Mouse (Mus musculus): ENCODE results near the gene Map7.

Gene Map7

DNA sequence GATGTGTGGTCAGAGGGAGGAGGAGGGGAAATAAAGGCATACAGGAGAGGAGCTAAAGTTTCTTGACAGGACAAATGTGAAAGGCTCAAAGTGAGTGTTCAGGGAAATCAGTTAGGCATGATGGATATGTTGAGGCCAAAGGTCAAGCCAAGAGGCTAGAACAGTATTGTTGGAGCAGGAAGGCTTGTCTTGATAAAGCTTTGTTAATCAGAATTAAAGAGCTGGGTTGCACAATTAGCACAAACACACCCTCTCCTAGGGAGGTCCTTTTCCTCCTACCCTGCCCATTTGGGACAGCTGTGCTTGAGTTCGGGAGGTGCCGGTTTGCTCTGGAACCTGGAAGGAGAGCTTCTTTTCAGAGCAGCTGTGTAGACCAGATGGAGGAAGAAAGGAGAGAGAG lies 5.2 kb downstream of the Map7 start:
- no peak for DNase-seq

DNA sequence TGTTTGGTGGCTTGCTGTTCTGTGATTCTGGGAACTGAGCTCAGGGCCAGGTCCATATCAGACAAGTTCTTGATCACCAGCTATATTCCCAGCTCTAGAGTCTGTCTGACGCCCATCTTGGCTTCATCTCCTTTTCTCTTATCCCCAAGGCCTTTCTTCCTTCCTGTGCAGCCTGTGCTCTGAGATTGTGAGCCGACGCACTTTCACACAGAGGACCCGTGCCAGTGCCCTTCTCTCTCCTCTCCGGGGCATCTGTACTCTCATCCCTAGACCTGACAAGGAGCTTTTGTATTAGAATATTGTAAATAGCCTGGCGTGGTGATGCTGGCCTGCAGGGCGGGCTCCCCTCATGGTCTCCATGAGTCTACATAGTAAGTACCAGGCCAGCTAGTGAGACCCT lies 7.1 kb downstream of the Map7 start:
- DNase-seq: no peak

DNA sequence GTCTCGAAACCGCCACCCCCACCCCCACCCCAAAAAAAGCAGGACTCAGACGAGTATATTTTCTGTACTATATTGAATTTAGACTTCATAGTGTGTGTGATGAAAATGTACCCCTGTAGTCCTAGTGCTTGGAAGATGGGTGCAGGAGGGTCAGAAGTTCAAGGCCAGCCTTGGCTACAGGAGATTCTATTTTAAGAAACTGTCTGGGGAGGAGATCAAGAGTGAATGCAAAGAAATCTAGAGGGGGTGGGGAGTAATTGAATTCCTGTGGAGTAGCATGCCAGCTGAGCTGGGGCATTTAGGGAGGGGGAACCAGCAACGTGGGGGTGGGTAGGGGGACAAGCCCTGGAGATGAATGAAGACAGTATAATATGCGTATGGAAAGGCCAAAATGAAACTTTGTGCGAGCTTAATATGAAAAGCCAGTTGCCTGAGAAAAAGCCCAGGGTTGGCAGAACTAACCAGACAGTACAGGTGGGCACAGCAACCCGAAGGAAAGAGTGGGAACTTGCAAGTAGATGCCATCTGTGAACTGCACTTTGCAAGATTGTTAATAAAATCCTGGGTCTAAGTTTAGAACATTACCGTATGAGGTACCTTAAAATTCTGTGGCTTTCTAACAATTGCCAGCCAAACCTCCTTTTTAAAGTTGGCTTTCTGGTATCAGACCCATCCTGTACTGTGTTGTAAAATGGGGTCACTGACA lies 8.9 kb downstream of the Map7 start:
- DNase-seq: no peak

DNA sequence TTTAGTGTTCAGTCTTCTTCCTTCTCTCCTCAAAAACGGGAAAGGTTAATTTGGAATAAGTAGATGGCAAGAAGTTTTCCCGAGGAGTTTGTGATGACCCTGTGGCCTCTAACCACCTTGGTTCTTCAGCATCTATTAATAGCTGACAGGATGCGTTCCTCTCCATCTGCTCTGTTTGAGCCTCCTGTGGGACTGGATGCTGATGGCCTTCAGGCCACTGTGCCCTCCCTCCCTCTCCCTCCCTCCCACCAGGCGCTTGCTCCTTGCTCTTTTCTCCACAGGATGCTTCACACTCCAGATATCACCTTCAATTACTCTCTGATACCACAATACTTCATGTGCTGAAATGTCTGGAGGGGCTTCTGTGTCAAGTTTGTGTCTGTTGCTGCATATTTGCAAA lies 10.5 kb downstream of the Map7 start:
- DNase-seq: no peak

DNA sequence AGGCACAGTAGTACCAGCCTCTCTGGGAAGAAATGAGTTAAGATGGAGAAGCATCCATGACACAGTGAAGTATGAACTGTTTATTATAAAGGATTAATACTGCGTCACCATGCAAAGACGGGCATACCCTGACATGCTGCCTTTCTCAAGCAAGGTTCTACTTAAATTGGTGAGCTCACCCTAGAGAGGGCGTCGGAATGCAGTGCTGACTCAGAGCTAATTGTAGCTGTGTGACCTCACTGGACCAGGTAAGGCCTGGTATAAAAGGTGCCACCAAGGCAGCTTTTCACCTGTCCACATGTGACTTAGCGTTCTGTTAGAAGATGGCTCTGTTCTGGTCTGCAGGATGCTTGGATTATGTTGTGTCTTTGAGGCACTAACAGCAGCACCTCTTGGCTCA lies 11.0 kb downstream of the Map7 start:
- no peak for DNase-seq

DNA sequence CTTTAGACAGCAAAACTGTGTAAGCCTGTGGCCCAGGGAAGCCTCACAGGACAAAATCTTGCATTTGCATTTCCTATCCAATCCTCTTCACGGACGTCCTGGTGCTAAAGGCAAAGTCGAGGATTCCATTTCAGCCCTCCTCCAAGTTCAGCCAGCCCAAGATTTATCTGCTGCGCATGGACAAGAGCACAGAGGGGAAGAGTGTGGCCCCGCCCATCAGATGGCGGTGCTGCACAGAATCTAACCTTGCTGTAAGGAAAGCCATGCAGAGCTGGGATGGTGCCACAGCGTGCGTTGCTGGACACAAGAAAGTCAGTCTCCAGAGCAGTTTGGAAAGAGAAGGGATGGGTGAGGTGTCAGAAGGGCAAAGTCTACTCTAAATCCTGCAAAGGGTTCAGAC lies 12.6 kb downstream of the Map7 start:
- no peak for DNase-seq

DNA sequence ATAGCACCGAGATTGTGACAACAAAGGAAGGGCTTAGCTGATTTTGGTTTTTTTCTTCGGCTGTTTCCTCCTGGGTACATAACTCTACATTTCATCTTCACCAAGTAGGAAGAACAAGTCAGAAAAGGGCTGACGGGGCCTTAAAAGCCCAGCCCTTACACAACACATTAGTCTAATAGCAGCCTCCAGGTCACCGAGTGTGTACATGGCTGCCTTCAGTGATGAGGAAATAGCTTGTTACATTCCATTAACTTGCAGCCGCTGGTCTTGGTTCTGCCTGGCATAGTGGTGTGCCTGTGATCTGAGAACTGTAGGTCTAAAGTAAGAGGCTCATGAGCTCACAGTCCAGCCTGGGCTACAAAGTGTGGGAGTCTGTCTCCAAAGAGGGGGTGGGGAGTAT lies 16.5 kb downstream of the Map7 start:
- no peak for DNase-seq

DNA sequence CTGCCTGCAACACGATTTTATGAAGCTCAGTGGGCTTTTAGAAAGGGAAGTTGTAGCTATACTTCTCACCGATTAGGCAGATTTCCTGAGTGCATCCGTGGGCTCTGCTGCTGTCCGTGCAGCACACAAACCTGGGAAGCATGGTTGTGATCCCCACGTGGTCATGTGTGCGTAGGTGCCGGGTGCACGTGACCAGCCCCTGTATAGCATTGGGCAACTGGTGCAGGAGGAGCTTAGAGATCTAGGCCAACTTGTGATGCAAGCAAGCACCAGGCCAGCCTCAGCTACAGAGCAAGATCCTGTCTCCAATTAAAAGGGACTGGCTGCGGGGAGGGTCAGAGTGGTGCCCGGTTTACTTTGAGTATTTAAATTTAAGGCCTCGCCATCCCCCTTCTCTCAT lies 18.5 kb downstream of the Map7 start:
- no peak for DNase-seq

DNA sequence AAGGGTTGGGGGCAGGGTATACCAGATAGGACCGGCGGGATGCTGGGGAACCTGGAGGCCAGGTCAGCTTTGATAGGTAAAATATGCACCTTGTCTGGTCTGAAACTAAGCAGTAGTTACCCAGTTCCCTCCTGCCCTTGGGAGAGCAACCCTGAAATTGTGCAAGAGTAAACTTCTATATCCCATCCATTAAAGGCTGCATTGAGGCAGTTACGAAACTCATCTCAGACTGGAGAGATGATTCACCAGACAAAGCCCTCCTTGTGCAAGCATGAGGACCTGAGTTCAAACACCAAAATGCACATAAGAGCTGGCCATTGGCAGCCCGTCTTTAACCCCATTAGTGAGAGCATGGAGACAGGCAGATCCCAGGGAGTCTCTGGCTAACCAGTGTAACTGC lies 19.2 kb downstream of the Map7 start:
- no peak for DNase-seq

DNA sequence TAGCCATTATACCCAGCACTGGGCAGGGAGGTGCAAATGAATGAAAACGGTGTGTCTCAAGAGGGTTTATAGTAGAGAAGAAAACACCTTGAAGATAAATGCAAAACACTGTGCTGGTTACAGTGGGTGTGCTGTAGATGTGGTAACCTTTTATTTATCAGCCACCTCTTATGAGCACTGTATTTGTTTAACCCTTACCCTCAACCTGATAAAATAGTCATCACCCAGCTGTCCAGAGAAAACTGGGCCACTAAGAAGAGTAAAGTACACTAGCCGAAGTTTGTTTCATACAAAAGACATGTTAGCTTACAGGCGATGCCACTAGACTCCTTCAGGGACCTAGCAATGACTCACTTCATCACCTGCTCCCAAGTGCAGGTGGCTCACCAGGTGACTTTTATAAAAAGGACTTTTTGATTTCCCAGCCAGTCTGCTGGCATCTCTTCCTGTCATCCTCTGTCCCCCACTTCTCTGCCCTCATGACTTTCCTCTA lies 21.0 kb downstream of the Map7 start:
- no peak for DNase-seq

DNA sequence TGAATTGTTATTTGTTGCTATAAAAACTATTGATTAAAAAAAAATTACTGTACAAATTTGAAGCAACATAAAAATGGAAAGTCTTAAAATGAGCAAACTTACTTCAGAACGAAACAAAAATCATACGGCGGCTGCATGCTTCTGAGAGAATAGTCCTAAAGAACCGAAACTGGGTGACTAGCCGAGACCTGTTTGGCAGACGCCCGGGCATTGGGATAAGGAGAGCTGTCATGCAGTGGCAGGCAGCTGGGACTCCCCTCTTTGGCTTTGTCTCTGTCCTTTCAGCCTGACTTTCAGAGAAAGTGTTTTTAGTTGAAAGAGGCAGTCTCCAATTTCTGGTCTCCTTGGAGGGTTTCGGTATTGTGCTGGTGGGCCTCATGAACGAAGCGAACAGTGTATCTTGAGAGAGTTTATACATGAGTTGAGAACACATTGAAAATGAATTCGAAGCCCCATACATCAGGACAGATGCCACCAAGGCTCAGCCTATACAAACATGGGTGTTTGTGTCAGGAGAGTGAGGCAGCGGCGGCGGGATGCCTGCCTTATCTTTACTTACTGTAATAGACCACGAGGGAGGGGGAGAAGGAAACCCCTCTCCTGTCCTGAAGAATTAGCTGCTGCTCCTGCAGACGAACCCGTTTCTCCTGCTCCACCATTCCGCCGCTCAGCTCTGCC lies 21.8 kb downstream of the Map7 start:
- DNase-seq: no peak

DNA sequence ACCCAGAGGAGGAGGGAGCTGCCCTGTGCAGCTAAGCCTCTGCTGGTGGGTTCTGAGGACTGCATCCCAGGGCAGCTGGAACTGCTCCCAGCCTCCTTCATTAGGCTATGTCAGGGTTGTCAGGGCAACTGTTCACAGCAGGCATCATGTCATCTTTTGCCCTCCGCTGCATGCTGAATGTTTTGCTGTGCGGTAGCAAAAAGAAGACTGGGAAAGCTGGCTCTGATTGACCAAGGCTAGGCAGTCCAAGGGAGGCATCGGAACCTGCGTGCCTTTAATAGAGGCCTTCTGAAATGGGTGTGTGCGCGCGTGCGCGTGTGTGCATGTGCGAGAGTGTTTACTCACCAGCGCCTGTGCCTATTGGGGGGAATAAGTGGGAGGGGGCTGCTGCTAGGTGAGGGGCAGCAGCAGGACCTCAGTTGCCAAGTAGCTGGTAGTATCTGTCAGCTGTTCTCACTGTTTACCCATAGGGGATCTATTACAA lies 22.4 kb downstream of the Map7 start:
- peak; percentile 77 for DNase-seq

DNA sequence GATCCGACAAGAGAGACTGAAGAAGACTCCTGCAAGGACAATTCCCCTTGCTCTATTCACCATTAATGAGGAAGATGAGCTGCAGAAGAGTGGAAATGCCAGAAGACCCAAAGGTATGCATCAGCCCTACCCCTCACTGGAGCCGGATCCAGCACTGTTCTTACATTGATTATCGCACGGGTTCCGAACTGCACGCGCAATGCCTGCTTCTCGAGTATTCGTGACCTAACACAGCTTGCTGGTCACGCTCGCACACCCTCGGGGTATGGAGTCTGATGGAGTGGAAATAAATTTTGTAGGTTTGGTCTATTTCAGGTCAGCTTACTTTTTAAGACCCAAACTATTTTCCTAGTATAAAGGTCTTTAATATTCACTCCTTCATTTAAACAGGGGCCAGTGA lies 22.9 kb downstream of the Map7 start:
- no peak for DNase-seq

DNA sequence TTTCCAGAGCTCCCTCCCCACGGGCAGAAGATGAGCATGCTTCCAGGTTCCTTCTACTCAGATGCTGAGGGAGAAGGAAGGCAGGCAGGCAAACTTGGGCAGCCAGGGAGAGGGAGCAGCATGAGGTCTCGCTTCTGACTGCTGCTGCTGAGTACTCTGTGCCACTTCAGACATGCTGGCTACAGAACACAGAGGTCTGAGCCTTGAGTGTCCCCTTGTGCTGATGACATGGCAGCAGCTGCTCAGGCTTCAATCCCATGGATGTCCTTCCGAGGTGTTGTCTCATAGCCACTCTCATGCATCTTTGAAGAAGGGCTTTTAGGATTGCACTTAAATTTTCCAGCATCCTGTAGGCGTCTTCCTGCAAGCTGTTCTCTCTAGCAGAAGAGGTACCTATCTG lies 23.5 kb downstream of the Map7 start:
- DNase-seq: no peak

DNA sequence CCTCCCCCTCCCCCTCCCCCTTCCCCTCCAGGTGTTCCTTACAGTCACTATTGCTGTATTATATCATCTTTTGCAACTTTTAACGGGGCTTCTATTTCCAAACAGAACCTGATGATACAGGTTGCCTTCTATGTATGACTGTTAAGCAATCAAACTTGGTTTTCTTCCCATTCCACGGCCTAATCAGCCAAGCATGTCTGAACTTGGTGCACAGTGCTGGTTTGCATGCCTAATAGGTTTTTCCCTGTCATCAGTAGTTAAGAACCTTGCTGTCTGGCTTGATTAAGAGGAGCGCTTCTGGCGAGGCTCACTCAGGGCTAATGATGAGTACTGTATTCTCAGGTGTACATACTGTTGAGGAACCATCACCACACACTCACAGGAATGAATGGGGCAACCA lies 25.5 kb downstream of the Map7 start:
- DNase-seq: no peak

DNA sequence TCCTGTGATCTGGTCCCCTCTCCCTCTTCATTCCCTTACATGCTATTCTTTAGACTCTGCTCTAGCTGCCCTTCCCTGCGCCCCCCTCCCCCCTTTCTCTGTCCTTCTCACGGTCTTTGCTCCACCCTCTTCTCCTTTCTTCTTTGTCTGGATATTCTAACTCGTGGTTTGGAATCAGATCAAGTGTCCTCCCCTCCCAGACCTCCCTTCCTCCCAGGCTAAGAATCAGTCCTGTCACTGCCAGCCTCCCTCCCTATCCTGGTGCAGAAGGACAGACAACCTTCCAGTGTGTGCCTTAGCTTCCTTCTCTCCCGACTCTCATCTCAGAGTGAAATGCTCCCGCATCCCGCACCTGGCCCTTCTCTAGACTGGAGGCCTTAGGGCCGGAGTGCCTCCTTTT lies 27.8 kb downstream of the Map7 start:
- no peak for DNase-seq

DNA sequence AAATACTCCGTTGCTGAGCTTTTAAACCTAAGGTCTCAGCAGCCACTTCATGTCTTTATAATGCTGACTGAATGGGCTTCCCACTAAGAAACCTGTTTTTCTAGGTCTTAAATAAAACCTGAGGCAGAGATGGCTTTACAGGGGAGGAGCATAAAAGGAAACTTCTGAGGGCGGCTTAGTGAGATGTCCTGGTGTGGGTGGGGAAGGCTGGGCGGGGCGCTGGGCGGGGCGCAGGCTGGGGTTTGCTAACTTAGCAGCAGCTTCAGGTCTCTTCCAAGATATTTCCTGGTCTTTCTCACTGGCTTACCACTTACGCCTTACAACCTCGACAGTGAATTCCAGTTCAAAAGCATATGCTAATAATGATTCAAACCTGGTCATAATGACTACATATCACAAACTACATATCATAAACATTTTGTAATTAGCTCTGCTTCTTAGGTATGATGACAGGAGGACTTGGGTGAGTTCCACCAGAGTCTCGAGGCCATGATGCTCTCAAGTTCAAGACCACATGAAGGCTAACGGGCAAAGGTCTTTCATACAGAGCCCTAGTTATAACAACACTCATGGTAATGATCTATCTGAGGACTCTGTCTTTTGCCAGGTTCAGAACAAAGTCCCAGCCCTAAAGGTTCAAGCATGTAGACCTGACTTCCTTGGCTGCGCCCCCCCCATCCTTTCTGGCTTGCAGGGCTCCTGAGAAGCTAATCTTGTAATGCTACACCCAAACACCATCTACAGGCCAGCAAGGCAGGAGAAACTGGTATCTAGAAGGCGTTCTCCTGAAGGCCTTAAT lies 30.7 kb downstream of the Map7 start:
- no peak for DNase-seq

DNA sequence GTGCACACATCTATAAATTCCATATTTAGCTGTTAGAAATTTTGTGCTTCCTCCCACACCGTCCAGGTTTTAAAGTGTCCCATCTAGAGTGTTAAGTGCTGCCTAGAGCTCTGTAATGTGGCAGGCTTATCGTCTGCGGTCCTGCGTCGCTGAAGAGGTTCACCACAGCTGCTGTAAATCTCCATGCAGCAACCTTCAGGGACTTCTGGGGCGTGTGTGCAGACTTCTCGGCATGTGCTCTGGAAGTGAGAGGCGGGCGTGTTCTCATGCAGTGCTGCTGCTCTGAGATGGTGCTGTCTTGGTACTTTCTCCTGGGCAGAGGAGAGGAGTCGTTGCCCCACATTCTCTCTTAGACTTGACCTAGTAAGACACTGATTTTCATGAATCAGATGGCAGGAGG lies 32.9 kb downstream of the Map7 start:
- DNase-seq: no peak

DNA sequence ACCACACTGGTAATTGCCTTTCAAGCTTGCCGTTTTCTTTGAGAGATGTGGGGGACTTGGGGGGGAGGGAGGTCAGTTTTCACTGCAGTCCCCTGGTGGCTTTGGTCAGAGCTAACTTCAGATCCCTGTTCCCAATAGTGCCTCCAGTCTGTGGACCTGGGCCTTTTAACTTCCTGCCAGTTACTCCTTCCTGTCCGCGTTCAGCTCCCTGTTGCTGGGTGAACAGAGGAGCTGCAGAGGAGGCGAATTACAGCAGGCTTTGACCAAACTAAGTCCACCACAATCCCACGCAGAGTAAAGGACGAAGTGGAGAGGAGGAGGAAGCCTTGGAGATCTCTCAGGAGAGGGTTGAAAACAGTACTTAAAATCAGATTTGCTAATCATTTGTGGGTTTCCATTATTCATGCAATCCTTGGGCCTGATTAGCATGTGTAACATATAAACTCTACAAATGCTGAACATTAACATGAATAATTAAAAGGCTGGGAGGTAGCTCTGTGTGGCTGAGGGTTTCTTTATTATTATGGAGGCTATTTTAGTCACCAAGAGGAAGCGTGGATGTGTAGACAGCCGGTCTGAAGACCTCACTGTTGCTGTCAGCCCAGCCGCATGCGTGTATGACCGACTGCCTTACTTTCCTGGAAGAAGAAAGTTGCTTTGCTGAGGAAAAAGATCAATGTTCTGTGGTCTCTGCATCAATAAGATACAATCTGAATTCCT lies 33.6 kb downstream of the Map7 start:
- no peak for DNase-seq

DNA sequence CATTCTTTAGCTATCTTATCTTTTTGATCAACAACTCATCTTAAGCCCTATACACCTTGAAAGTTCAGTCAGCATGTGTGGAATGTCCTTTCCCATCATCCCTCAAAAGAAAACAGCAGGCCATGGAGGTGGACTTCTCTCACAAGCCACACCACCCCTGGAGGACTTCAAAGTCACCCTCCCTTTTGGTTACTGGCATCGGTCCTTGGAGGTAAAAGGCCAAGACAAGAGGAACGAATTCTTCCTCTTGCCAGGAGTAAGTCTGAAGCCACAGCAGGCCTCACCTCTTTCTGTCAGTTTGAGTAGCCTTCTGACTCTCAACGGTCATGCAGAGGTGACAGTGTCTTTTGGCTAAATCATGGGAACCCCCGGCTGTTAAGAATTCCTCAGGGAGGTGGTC lies 36.1 kb downstream of the Map7 start:
- no peak for DNase-seq

DNA sequence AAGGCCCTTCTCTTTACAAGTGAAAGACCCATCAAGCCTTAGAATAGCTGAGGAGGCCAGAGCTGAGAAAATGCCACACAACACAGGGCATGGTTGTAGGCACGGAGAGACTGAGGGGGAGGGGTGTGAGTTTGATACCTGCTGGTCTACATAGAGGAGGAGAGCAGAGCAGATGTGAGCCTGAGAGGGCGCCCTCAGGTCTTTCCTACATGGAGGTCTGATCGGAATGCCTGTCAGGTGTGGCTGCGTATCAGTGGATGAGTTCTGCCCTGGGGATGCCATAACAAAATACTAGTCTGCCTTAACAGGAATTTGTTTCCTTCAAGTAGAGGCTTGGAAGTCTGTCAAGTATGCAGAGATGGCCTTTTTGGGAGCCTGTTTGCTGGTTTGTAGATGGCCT lies 37.0 kb downstream of the Map7 start:
- no peak for DNase-seq

DNA sequence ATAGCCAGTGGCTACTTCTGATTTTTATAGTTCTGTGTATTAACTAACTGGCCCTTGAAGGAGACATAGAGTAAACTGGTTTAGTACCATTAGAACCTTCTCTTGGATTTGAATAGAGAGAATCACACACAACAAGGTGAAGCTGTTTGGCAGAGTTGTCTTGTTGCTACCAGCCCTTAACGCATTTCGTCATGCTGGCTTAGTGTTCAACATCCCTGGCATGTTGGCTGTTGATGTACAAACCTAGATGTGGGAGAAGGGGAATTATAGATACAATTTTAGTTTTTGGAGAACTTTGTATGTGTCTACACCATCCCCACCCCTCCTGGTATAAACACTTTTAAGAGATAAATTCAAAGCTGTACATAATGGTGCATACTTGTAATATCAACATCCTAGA lies 37.5 kb downstream of the Map7 start:
- no peak for DNase-seq

DNA sequence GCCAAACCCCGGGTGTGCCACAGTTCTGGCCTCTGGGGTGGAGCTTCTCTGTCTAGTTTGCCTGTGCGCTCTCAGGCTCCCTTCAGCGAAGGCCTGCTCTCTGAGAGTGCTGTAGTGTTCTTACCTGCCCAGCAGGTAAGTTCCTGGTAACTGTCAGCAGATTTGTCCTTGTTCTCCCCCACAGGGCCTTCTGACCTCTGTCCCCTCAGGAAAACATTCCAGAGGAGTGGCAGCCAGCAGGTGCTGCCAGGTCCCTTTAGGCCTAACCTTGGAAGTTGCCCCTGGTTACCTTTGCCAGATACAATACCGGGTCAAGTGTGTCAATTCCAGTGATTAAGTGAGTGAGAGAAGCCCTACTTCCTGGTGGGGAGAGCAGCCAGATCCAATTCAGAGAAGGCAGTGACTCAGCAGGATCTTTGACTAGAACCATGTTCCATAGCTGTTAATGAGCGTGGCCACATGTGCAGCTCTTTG lies 38.6 kb downstream of the Map7 start:
- DNase-seq: no peak

All from right cerebral cortex, postnatal 4 days (tissue).